Mouse (Mus musculus) kidney, postnatal 25 days (tissue): Measurements from ENCODE around the gene Narfl.
A peak's percentile ranks its signal among the peaks of the same experiment; 100 is the strongest.

Experiments used
- DNase-seq, 2 experiments: peaks; one replicate each; pipeline ENCODE4 v3.0.0; 2021; ENCODE audit warnings: mixed read lengths in 2 of 2

The Narfl gene

DNA sequence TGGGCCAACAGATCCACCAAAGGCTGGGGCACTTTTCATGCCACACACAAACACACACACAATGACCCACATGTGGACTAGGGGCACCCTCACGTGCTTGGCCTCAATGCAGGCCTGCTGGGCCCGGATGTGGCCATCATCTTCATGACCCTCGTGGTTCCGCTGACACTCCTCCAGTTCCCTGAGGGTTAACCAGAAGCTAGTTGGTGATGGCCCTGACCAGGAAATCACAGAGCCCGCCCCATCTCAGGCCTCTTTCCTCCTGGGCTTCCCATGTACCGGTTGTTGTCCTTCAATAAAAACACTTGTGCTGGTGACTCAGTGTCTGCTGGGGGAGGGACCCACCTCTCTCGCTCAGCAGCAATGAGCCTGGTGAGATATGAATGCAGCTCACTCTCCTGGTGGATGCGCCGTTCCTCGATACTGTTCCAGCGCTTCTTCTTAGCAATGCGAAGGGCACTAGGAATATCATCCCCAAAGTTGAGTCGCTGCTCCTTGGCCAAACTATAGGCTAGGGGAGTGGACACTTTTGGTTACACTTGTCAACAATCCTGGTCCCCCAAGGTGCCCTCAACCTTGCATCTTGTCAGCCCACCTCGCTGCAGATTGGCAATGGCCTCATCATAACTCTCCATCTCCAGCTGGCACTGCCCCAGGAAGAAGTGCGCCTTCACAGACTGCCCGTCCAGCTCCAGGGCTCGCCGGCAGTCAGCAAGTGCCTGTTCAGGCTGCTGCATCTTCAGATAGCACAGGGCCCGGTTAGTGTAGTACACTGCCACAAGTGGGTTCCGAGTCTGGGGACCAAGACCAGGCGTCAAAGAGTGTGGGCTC lies 58.1 kb downstream of the Narfl start:
- DNase-seq: peak; percentile 59 to 72

DNA sequence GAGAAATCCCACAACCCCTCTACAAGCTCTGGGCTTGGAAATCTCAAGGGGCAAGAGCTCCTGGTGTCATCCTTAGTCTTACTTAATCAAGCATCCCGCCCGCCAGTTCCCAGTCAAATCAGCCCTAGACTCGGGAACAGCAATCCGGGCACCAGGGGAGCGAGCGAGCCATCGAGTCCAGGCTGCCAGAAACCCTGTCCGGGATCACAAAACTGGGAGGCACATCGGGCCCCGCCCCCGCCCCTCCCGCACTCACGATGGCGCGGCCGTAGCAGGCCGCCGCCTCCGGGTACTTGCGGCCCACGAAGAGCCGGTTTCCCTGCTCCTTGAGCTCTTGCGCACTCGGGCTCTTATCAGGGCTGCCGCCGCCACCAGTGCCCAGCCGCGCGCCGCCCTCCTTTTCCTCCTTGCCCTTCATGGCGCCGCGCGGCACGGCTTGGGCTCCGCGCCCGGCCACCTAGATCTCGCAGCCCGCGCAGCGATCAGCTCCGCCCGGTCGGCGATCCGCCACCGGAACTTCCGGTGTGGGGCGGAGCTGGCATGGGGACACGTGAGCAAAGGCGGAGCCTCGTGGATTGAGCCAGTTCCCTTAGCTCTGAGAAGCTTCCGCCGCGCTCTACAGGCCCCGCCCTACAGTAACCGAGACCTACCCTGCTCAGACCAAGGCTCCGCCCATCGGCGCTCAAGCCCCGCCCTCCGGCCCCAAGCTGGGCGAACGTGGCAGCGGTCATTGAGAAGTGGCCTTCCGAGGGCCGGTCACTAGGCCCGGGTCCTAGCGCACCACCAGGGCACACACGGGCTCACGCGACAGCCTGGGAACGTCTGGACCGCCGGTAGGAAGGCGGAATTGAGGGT lies 59.1 kb downstream of the Narfl start:
- DNase-seq: peak; percentile 100
